In genomic region chr9:83347521-83347920, GRCm38 (mm10) we compare ENCODE assay signal across 25 mouse cellular contexts.
"Had no signal": no experiment of that assay in that cellular context is flagged by ENCODE, and none has a peak within 500 bp of the region (broad histone marks: within the 10 kb centered on the region; RNA-seq: fewer than 3 reads in every experiment).

No protein-coding gene starts in this region.

- H3K27ac ChIP-seq: embryonic facial prominence, embryonic 10.5 days; embryonic facial prominence, embryonic 12.5 days; embryonic facial prominence, embryonic 13.5 days; embryonic facial prominence, embryonic 15.5 days; forebrain, embryonic 10.5 days; forebrain, embryonic 12.5 days; forebrain, embryonic 13.5 days; forebrain, embryonic 15.5 days; gastrocnemius, adult 2 months; heart, adult 2 months had no signal

- H3K4me2 ChIP-seq: embryonic facial prominence, embryonic 12.5 days; embryonic facial prominence, embryonic 13.5 days; embryonic facial prominence, embryonic 15.5 days; forebrain, embryonic 12.5 days; forebrain, embryonic 13.5 days; forebrain, embryonic 15.5 days had no signal

- H3K36me3 ChIP-seq: embryonic facial prominence, embryonic 10.5 days; embryonic facial prominence, embryonic 12.5 days; embryonic facial prominence, embryonic 13.5 days; embryonic facial prominence, embryonic 15.5 days; forebrain, embryonic 10.5 days; forebrain, embryonic 12.5 days; forebrain, embryonic 15.5 days had no signal

- H3K27me3 ChIP-seq: embryonic facial prominence, embryonic 12.5 days; embryonic facial prominence, embryonic 13.5 days; embryonic facial prominence, embryonic 15.5 days; forebrain, embryonic 12.5 days; forebrain, embryonic 13.5 days; forebrain, embryonic 15.5 days had no signal

- H3K4me3 ChIP-seq: embryonic facial prominence, embryonic 10.5 days; embryonic facial prominence, embryonic 12.5 days; embryonic facial prominence, embryonic 13.5 days; embryonic facial prominence, embryonic 15.5 days; erythroblast, embryonic 14.5 days; forebrain, embryonic 10.5 days; forebrain, embryonic 12.5 days; forebrain, embryonic 13.5 days; forebrain, embryonic 15.5 days; gastrocnemius, adult 2 months; heart, adult 2 months had no signal

- DNase-seq: cerebellum, adult 8-10 months; cerebellum, adult 9-10 months; cerebellum, adult 9-11 months; cerebellum, postnatal 10 days; cerebellum, postnatal 14 days; cerebellum, postnatal 25 days; cerebellum, postnatal 36 days; embryo, embryonic 11 days; forebrain, postnatal 0 days; gastrocnemius, adult 2 months; gastrocnemius, postnatal 10 days; gastrocnemius, postnatal 14 days; gastrocnemius, postnatal 25 days; gastrocnemius, postnatal 36 days; heart, adult 18-20 months; heart, adult 2 months had no signal
